Mouse (Mus musculus): ENCODE data around the gene Trim67.
A peak's percentile ranks its signal among the peaks of the same experiment; 100 is the strongest.
"Not testable (repeated sequence)": the region's sequence is repeated elsewhere in the genome, so short reads cannot be mapped to it uniquely, and the experiment has no call there.

Trim67 gene

DNA sequence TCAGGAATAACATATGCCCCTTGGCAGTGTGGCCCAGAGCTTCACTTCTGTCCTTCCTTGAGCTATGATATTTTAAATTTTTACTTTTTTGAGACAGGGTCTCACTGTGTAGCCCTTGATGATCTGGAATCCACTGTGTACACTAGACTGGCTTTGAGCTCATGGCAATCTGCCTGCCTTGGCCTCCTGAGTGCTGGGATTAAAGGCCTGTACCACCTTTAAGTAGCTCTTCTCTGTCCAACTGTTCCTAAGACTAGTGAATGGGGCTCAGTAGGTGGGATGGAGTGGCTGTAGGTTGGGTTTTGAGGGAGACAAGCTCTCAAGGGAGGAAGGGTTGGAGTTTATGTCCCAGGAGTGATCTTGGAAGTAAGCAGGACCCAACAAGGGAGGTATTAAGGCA is 43.0 kb downstream of the Trim67 start:
- no peak for DNase-seq

DNA sequence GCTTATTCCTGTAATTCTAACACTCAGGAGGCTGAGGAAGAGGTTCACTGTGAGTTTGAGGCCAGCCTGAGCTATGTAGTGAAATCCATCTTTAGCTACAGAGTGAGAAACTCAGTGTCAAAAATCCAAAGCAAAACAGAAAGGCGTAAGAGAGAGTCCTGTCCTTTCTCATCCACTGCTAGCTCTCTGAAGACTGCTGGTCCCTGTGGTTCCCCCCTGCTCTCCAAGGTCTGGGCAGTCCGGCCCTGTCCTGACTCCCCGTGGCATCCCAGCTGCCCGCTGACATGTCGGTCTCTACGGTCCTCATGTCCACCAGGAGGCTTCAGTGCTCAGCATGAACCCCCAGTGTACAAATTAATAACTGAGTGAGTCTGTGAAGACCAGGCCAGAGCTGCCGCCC is 43.4 kb downstream of the Trim67 start:
- no peak for DNase-seq

DNA sequence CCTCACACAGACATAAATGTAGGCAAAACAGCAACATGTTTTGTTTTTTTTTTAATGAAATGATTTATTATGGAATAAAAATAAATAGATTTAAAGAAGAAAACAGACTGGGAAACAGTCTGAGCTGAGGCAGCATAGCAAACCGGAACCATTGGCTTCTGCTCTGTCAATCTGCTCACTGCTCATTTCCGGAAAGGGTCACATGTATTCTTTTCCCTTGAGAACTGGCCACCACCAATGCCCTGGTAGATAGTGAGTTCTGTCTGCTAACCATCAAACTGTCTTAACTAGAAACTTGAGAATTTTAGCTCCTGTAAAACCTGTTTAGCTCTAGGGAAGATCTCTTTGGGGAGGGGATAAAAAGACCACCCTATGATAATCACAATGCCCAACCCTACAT is 44.0 kb downstream of the Trim67 start:
- DNase-seq = no peak

DNA sequence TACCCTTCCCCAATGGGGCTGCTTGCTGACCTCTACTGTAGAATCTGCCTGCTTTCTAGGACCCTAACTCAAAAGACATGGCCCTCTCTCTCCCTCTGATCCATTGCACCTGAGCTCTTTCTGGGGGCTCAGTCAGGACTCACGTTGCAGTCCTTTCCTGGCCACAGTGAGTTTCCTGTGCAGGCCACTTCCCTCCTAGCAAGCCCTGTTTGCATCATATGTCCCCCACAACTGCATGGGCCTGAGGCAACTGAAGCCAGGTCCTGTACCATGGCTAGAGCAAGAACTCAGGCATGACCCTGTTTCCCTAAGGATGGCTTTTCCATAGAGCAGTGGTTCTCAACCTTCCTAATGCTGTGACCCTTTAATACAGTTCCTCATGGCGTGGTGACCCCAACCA is 45.1 kb downstream of the Trim67 start:
- DNase-seq = no peak

DNA sequence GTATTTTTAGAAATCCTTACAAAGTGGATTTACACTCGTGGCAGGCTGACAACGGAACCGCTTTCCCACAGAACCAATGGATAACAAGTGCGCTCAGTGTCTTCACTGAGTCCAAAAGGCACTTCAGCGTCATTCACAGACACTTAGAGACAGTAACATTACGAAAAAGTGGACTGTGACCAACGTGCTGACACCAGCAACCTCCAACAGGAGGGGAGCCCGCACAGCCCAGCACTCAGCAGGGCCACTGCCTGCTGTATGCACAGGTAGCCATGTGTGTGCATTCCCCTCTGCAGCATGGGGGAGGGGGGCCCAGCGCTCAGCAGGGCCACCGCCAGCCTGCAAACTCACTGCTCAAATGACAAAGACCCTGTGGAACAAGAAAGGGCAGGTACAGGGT is 46.5 kb downstream of the Trim67 start:
- DNase-seq = no peak

DNA sequence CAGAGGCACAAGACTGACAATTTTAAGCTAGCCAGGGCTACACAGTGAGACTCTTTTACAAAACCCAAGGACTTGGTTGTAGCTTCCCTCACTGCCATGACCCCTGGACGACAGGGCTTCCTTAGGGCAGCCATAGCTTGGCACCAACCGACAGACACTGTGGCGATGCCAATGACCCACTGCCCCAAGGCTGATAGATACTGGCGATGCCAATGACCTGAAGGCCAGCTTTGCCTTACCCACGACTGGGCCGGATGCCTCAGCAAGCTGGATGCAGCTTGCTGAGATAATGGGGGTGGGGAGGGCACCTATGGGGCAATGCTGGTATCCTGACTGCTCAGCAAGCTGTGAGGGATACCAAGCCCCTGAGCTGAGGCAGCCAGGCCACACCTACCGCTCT is 48.0 kb downstream of the Trim67 start:
- DNase-seq = no peak

DNA sequence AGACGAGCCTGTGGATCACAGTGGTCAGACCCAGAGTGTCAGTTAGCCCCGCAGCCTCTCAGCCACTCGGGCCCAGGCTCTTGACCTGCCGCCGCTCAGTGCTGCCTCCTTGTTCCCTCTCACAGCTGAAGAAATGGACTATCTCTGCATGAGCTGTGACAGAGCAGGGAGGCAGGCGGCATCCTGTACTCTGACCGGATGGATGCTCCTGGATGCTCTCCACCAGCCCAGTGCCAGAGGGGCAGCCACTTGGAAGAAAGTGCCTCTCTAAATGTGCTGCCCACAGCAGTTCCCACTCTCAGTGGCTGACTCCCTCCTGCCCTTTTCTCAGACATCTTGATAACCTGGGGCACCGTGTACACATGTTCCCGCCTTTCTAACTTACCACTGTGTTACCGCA is 48.9 kb downstream of the Trim67 start:
- DNase-seq = no peak

DNA sequence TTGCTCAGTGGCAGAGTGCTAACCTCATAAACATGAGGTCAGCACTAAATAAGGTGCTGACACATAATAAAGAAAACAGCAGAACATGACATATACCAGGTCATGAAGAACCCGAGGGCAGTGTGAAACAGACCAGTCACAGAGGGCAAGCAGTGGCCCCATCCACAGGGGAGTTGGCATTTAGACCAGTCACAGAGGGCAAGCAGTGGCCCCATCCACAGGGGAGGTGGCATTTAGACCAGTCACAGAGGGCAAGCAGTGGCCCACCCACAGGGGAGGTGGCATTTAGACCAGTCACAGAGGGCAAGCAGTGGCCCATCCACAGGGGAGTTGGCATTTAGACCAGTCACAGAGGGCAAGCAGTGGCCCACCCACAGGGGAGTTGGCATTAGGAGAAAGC is 50.0 kb downstream of the Trim67 start:
- not testable (repeated sequence) for DNase-seq

DNA sequence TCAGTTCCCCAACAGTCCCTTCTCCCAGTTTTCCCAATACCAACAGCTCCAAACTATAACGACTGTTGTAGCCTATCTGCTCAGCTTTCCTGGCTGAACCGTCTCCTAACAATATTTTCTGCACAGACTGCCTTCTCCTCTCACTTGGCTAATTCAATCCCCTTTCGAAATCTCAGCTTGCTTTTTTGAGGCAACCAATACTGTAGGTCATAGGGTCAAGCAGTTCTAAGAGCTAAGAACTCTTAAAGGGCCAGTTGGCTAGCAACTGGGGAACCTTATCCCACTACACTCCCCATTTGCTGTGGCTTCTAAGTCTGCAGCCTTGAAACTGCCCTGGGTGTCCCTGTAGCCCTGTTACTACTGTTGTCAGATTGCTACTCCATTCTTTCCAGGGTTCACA is 52.2 kb downstream of the Trim67 start:
- DNase-seq = no peak

DNA sequence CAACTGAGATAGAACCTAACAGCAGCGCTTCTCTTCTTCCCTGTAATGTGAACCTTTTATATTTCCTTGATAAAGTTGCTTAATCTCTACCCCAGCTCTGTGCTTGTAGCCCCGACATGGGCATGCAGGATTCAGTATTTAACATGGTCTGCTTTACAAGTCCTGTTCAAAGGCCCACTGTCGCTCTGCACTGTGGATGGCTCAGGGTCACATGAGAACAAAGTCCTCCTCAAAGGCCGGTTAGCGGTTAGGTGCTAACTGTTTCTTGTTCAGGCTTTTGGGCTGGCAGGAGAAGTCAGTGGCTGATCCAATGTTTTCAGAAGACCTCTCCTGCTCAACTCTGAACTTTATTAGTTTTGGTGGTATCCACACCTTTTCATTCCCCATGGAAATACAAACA is 52.7 kb downstream of the Trim67 start:
- no peak for DNase-seq

DNA sequence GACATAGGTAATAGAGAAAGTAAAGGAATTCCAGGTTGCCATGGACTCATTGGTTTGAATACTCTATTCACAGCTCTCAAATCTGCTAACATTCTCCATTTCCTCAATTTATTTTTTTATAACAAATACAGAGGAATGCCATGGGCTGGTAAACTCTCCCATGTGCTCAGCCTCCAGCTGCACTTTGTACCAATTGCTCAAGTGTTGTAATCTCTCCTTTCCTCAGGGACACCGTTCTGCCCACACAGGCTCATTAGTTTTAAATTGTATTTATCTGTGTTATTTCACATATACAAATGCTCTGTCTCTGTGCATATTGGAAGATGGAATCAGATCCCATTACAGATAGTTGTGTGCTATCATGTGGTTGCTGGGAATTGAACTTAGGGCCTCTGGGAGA is 60.6 kb downstream of the Trim67 start:
- no peak for DNase-seq

DNA sequence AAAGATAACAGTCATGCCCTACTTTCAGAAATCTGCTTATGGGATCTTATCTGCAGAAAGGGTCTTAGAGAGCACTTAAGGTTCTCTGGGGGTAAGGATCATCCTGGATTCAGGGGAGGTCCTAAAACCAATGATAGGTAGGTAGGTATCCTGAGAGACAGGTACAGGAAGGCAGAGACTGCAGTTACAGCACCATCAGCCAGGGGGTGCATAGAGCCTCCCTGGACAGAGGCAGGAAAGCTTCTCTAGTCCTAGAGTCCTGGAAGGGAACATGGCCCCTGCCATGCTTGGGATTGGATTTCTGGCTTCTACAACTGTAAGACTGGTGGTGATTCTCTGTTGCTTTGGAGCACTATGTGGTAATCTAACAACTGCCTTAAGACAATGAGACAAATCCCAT is 66.6 kb downstream of the Trim67 start:
- no peak for DNase-seq

DNA sequence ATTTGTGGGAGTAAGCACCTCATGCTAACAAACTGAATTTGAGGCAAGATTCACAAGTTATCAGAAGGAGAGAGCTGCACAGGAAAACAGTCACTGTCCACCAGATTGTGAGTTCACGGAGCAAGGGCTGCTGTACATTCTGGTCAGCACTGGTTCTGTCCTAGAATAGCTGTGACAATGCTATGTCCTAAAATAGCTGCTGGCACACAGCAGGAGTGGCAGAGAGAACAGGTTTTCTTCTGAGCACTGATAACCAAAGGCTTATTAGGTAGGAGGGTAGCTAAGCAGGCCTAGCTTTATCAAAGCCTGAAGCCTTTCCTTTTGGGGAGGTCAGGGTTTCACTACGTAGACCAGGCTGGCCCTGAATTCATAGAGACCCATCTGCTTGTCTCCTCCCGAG is 67.3 kb downstream of the Trim67 start:
- DNase-seq = peak; percentile 19

DNA sequence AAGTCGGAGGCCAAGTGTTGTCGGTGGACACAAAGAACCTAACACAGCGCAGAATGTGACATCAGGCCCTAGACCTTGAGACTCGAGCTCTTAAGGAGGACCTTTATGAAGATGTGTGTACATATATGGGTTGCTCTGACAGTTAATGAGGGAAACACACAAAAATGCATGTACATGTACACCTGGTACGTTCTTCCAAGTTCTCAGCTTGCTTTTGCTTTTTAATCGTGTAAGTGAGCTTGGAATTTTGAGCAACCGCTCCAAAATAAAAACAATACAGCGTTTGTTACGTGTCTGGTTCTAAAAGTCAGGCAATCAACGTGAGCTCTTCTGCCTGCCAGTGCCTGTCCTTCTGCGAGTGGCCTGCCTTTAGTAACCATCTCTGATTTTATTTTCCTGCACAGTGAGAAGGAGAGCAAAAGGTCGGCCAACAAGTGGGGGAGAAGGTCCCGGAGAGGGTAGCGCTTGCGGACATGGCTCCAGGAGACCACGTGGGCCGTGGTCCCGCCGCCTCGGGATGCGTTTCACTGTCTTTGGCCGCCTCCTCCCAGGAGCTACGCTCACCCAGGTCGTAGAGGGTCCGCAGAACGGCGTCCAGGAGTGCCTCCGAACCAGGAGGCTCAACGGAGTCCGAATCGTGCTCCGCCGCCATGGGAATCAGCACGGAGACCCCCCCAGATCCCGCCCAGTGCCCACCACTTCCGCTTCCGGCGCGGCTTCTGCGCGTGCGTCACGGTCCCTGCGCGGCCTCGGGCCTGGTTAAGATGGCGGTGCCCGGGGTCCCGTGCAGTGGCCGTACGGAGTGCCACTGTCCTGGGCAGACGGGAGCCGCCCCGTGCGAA is 69.7 kb downstream of the Trim67 start, which contains the start of the genes Gnpat and 2810004N23Rik:
Gene Gnpat (plus strand): TSS at position 713 of the 842 bp plus-strand sequence.
Gene 2810004N23Rik (minus strand): TSS at position 800 of the 842 bp plus-strand sequence.
- DNase-seq = peak; percentile 92

DNA sequence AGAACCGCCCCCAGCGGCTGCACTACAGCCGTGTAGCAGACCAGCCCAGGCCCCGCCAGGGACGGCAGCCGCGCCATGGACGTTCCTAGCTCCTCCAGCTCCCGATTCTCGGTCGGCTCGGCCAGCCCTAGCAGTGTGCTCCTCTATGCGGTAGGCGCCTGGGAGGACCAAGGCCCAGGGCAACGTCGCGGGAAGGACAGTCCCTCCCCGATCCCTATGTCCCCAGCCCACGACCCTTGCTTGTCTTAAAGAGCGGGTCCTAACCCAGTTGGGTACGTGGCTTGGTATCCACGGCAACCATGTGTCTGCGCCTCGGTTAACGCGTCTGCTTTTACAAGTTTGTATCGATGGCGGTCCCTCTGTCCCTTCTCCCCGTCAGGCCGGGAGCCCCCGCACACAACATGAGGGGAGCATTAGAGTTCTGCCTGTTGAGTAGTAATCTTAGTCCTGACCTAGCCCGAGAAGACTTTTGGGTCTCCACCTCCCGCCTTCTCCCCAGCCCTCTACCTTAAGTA is 70.3 kb downstream of the Trim67 start:
- no peak for DNase-seq

DNA sequence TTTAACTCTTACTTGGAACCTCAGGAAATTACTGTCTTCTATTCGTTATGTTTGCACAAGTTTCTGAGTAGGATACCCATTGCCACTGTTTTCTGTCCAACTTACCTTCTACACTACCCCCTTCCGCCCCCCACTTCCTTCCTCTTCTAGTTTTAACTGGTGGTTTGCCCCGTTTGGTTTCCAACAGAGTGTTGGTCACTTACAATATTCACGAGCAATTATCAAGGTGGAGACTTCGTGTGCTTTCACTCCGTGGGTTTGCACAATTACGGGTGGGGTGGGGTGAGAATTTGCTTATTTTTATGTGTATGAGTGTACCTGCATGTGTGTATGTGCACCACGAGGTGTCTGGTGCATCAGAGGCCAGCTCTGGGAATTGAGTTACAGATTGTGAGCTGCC is 70.8 kb downstream of the Trim67 start:
- DNase-seq = no peak

DNA sequence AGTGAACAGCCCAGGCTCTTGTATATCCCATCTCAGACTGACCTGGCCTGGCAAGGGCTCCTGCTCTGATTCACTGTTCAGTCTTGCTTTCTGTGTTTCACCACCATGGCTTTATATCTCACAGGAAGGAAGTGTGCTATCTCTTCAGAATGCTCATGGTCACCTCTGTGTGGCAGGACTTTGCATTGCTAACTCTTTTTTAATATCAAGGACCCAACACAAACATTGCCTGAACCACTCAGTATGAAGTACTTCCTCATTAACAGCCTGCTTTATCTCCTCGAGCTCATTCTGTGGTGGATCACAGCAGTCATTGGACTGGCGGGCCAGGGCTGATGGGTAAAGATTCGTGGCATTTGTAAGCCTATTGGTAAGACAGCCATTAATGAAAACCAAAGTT is 73.8 kb downstream of the Trim67 start:
- DNase-seq = no peak

DNA sequence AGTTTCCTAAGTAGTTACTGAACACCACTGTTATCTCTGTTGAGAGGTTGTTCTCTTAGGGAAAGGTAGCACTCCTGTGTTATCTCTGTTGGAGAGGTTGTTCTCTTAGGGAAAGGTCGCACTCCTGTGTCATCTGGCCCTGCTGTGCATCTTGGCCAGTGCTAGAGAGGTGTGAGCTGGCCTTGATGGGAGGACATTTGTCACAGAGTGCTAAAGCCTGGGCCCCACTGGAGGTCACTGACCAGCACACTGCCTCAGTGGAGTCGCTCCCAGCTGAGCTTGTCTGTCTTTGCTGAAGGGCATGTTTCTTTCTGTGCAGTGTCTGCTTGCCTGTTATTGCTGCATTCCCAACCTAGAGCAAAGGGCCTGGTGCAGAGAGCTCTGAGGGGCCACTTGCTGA is 74.2 kb downstream of the Trim67 start:
- no peak for DNase-seq

DNA sequence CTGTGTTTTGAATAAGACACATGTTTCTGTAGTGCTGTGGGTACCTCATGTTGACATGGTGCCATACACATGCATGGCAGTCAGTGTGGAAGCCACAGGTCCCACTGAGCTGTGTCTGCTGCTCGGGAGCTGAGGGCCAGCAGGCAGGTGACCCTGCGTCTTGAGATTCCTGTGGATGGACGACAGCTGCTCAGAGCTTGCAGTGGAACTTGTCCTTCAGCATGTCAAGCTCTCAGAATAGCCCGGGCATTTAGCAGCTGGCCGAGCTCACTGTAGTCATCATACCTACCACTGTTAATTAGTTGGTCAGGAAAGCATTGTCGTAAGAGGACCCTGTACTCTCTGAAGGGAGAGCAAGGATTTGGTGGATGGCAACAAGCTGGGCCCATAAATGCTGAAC is 76.8 kb downstream of the Trim67 start:
- no peak for DNase-seq

DNA sequence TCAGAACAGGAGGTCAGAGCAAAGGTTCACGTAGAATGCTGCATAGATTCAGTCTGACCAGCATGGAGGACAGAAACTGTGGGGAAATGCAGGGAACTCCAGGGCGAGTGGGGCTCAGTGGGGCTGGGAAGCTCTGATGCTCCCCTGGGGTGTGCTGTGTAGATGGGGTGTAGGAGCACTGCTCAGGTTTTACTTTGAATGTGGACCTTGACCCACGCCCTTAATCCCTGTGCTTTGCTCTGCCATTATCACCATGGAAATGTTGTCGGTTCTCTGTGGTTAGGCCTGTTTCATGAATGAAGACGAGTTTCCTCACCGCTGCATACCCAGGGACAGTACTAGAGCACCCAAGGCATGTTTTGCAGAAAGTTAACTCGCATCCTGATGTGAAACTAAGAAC is 78.6 kb downstream of the Trim67 start:
- no peak for DNase-seq

DNA sequence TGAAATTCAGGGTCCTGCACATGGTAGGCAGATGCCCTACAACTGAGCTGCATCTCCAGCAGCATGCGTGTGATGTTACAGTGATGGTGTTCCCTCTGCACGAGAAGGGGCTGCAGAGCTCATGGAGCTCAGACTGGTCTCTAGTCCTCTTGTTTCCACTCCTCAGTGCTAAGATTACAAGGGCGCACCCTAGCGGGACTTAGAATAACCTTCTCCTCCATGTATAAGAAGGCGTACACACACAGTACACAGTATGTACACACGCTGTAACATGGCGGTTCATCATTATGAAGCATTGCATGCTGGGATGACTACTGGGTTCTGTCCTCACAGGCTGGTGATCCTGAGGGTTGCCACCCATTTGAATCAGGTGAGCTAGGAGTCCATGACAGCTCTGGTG is 79.2 kb downstream of the Trim67 start:
- no peak for DNase-seq

DNA sequence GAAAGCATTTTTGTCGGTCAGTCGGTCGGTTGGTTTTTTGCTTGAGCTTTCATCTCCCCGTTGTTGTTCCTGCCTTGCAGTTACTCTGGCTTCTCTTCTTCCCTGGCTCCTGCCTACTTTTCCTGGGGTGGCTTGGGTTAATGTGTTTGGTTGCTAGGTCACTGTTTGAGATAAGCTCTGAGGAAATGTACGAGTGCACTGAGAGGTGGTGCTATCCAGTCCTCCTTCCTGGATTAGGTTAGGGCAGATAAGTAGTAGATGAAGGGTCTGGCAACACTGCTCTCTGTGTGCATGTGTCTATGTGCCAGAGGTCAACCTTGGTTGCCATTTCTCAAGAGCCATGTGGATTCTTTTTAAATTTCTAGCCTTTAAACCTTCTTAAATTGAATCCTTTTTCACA is 79.8 kb downstream of the Trim67 start:
- no peak for DNase-seq

DNA sequence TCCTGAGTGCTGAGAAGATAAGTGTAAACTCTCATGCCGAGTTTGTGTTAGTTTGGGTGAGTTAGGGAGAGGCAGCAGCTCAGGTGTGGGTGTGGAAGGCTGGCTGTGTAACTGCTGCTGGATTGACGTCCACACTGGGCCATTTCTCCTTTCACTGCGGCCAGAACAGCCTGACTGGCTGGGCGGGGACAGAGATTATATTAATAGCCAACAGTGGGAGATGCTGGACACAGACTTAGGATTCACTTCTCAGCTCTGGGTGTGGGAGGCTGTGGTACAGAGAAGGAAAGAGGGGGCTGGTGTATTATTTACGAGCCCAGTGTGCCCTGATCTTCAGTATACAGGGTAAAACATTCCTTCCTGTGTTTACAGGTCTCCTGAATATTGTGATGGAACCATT is 85.2 kb downstream of the Trim67 start:
- no peak for DNase-seq

DNA sequence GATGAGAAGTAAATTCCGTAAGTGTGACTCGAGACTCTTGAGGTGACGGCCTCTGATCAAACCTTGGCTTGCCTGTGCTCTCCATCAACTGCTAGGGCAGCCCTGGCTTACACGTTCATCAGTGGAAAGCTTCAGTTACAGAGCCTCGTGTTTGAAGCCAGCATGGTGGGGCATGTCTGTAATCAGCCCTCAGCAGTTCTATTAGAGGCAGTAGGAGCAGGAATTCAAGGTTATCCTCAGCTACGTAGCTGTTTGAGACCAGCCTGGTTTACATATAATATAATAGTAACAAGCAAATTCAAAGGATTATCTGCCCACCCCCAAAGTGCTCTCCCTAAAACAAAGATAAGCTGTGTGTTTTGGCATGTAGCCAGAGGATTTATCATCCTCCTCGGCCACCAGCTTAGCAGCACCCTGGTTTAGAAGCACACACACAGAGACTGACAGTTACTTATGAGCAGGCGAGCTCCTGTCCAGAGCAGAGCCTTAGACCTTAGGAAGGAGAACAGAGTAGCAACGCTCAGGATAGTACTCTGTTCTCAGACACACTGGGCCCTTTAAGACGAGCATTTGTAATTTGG is 86.1 kb downstream of the Trim67 start:
- DNase-seq = no peak
